Mouse (Mus musculus): ENCODE data around the gene Carmil1.

GRCm38 (mm10) chr13:24240430-24240829, 40.2 kb downstream of the Carmil1 start:
- TF ChIP-seq GATA1 (IDR thresholded peaks at IDR 0.05; ENCODE audit: borderline replicate concordance, low read length), result no peak
- no peak for TF ChIP-seq FLI1 (IDR thresholded peaks at IDR 0.05; ENCODE audit: low read length)
